Mouse (Mus musculus) liver, adult 2 months (tissue): Measurements from ENCODE around the gene 0610040J01Rik.

Source experiments
- CTCF ChIP-seq: fragments of 200-500 bp; IDR thresholded peaks from 2 replicates; pipeline ENCODE4 v1.5.1; 2011; ENCODE audit warnings: low read depth, low read length, control low read depth
- POLR2A ChIP-seq: fragments of 200-500 bp; IDR thresholded peaks from 2 replicates; pipeline ENCODE4 v1.6.1; 2011; ENCODE audit warnings: low read length, control low read depth; ENCODE audit not compliant: insufficient read depth; ENCODE audit errors: extremely low read depth

DNA sequence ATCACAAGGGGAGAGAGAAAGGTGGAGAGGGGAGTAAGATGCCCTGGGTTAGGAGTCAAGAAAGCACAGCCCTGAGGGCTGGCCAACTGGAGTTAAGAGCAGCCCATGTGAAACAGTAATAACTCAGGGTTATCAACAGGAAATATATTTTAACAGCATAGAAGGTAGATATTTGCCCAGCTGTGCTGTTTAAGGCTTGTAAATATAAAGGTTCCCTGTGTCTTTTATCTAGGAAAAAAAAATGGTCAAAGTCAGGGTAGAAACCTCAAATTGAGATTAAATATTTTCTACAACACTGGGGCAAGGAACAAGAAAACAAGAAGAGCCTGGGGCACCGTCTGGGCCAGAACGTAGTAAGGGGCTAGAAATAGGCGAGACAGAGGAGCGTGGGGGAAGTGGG is 95.3 kb downstream of the 0610040J01Rik start:
- TF ChIP-seq POLR2A (no peak), CTCF (no peak)
